Mouse (Mus musculus) naive thymus-derived CD4-positive, alpha-beta T cell, adult 2 months (primary cell): ENCODE data around the gene Krtap3-1.
"Not testable (repeated sequence)": the region's sequence is repeated elsewhere in the genome, so short reads cannot be mapped to it uniquely, and the experiment has no call there.

Experiments used
- DNase-seq: peaks from one replicate; pipeline ENCODE4 v3.0.0-alpha.2; 2011; ENCODE audit warnings: low read depth

The Krtap3-1 gene

GRCm38 (mm10) chr11:99566530-99566929, at the start of gene Krtap3-1:
TSS of gene Krtap3-1 (minus strand) at chr11:99566630.
- DNase-seq = no peak

- DNase-seq = no peak
Measured at GRCm38 (mm10) chr11:99614796-99615363, 48.5 kb upstream of the Krtap3-1 start, which contains the start of gene Krtap2-4. TSS of gene Krtap2-4 (minus strand) at chr11:99614846.

GRCm38 (mm10) chr11:99610089-99610488, 43.7 kb upstream of the Krtap3-1 start, which contains the start of gene Gm11937:
TSS of gene Gm11937 (minus strand) at chr11:99610189.
- not testable (repeated sequence) for DNase-seq

GRCm38 (mm10) chr11:99609126-99609525, 42.7 kb upstream of the Krtap3-1 start:
- DNase-seq = no peak

GRCm38 (mm10) chr11:99603208-99603607, 36.8 kb upstream of the Krtap3-1 start, which contains the start of gene Gm11938:
TSS of gene Gm11938 (minus strand) at chr11:99603308.
- not testable (repeated sequence) for DNase-seq

GRCm38 (mm10) chr11:99597742-99598141, 31.3 kb upstream of the Krtap3-1 start, which contains the start of gene Krtap9-3:
TSS of gene Krtap9-3 (minus strand) at chr11:99598105.
- DNase-seq = not testable (repeated sequence)

GRCm38 (mm10) chr11:99590981-99591380, 24.6 kb upstream of the Krtap3-1 start, which contains the start of gene Krtap1-3:
TSS of gene Krtap1-3 (minus strand) at chr11:99591339.
- DNase-seq = no peak

GRCm38 (mm10) chr11:99585096-99585495, 18.7 kb upstream of the Krtap3-1 start:
- DNase-seq = no peak

GRCm38 (mm10) chr11:99583245-99583704, 16.8 kb upstream of the Krtap3-1 start, which contains the start of gene Krtap1-4:
TSS of gene Krtap1-4 (minus strand) at chr11:99583654.
- DNase-seq = no peak

GRCm38 (mm10) chr11:99581564-99581963, 15.1 kb upstream of the Krtap3-1 start:
- no peak for DNase-seq

GRCm38 (mm10) chr11:99581051-99581450, 14.6 kb upstream of the Krtap3-1 start:
- DNase-seq = no peak

- no peak for DNase-seq
Measured at GRCm38 (mm10) chr11:99580636-99581035, 14.2 kb upstream of the Krtap3-1 start, which contains the start of gene Krtap1-5. TSS of gene Krtap1-5 (minus strand) at chr11:99581016.

GRCm38 (mm10) chr11:99574106-99574505, 7.7 kb upstream of the Krtap3-1 start:
- DNase-seq = peak; percentile 59

- DNase-seq = no peak
Measured at GRCm38 (mm10) chr11:99573164-99573563, 6.7 kb upstream of the Krtap3-1 start.

- no peak for DNase-seq
Measured at GRCm38 (mm10) chr11:99562580-99562979, 3.9 kb downstream of the Krtap3-1 start.

- DNase-seq = no peak
Measured at GRCm38 (mm10) chr11:99559366-99559765, 7.1 kb downstream of the Krtap3-1 start, which contains the start of gene Gm11939. TSS of gene Gm11939 (minus strand) at chr11:99559466.

GRCm38 (mm10) chr11:99557976-99558745, 8.3 kb downstream of the Krtap3-1 start:
- DNase-seq = no peak

- no peak for DNase-seq
Measured at GRCm38 (mm10) chr11:99556753-99557152, 9.7 kb downstream of the Krtap3-1 start, which contains the start of gene Krtap3-2. TSS of gene Krtap3-2 (minus strand) at chr11:99556853.

GRCm38 (mm10) chr11:99556195-99556594, 10.2 kb downstream of the Krtap3-1 start:
- no peak for DNase-seq

GRCm38 (mm10) chr11:99550765-99551164, 15.7 kb downstream of the Krtap3-1 start, which contains the start of gene Krtap3-3:
TSS of gene Krtap3-3 (minus strand) at chr11:99550865.
- no peak for DNase-seq

GRCm38 (mm10) chr11:99547892-99548291, 18.5 kb downstream of the Krtap3-1 start:
- no peak for DNase-seq

GRCm38 (mm10) chr11:99539721-99540120, 26.7 kb downstream of the Krtap3-1 start:
- DNase-seq = no peak
